Mouse (Mus musculus): ENCODE data around the gene Smpd4.
A peak's percentile ranks its signal among the peaks of the same experiment; 100 is the strongest.

DNA sequence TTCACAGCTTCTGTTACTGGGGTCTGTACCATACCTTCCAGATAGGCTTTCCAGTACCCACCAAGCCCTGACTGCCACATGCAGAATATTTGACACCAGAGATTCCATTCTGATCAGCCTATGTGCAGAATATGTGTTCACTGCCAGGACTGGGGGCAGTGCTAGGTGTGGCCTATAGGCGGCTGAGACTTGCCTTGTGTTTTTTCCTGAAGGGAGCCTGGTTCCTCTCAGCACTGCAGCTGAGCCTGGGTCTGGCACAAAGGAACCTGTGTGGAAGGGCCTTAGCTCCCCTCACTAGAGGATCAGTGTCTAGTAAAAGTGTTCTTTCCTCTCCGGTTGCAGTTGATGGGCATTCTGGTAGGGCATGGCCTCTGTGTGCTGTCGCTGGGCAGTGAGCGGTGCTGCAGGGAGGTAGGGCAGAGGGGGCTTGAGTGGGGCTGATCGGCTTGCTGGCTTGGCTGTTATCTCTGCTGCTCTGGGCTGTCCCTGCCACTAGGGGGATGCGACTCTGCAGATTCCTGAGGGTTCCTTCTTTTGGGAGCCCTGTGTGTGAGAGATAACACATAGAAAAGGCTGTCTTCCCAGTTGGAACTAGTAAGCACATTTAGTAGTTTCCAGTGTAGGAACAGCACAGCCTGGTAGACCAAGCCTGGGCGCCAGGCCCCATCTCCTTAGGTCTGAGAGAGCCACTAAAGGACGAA, 14.5 kb downstream of the Smpd4 start:
- no peak for TF ChIP-seq POLR2A (IDR thresholded peaks at IDR 0.05; ENCODE audit: low read depth, low read length)
- 0 out of 2 replicates have a peak, but pooled peaks have one; percentile 30 for TF ChIP-seq CTCF (IDR thresholded peaks at IDR 0.05; ENCODE audit: borderline replicate concordance, insufficient read depth, low read length)

Data from embryonic fibroblast, embryonic 13.5 days (primary cell).